Mouse (Mus musculus) embryonic facial prominence, embryonic 12.5 days (tissue): ENCODE data around the gene Gm3336. TPM values are rescaled to one million over a fixed set of nuclear protein-coding genes. Genes with fewer than 3 reads are reported as not detected.

Source experiments
- ATAC-seq: fragments of 200-750 bp; cut with Nextera tagmentation; 2 replicates; pipeline ENCODE4 v1.8.0; 2017; ENCODE audit not compliant: insufficient number of reproducible peaks, insufficient read depth, low FRiP score, low TSS enrichment
- H3K27ac ChIP-seq: fragments of 300-500 bp; sonication (generic); 2 replicates; pipeline ENCODE4 v1.5.1; 2016; ENCODE audit warnings: mild to moderate bottlenecking
- H3K27me3 ChIP-seq: fragments of 300-500 bp; sonication (generic); 2 replicates; pipeline ENCODE4 v1.6.1; 2016; ENCODE audit warnings: mild to moderate bottlenecking, moderate library complexity
- H3K36me3 ChIP-seq: fragments of 300-500 bp; sonication (generic); 2 replicates; pipeline ENCODE4 v1.6.1; 2016; ENCODE audit warnings: mild to moderate bottlenecking
- H3K4me1 ChIP-seq: fragments of 300-500 bp; sonication (generic); 2 replicates; pipeline ENCODE4 v1.6.1; 2016
- H3K4me2 ChIP-seq: fragments of 300-500 bp; sonication (generic); replicated peaks from 2 replicates; pipeline ENCODE4 v1.6.1; 2016; ENCODE audit warnings: mild to moderate bottlenecking, moderate library complexity
- H3K4me3 ChIP-seq: fragments of 300-500 bp; sonication (generic); 2 replicates; pipeline ENCODE4 v1.5.1; 2016; ENCODE audit warnings: mild to moderate bottlenecking
- H3K9ac ChIP-seq: fragments of 300-500 bp; sonication (generic); 2 replicates; pipeline ENCODE4 v1.6.1; 2016; ENCODE audit warnings: mild to moderate bottlenecking, moderate library complexity
- H3K9me3 ChIP-seq: fragments of 300-500 bp; sonication (generic); 2 replicates; pipeline ENCODE4 v1.6.1; 2016; ENCODE audit warnings: mild to moderate bottlenecking, moderate library complexity
- WGBS: fragments of 180-500 bp; shearing (Covaris S2); methylation state at CpG from one replicate; pipeline ENCODE4 v1.1.7; 2016; 5-methylcytosine and 5-hydroxymethylcytosine counted together
- polyA plus RNA-seq: library from polyadenylated mRNA; unstranded; fragments of >200 nt; fragmentation: Nextera tagmentation; extraction: Ambion mirVana; gene quantifications from 2 replicates; pipeline ENCODE4 v1.2.1, GENCODE M21; 2016

Gene Gm3336
- polyA plus RNA-seq: not detected in 2 replicates

DNA sequence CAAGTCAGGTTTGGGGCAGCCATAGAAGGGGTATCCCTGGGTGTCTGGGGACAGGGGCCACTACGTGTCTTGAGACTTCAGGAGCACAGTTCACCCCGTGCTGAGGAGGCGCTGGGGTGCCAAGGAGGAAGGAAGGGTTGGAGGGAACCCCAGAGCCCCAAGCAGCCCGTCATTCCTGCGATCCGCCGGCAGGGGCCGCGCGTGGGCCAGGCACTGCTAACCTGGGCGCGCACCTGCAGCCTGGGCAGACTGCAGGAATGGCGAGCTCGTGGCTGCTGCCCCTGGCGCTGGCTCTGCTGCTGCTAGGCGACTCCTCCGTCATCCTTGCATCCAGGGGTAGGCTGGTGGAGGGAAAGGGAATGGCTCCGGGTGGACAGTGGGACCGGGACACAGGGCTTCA is at the start of gene Gm3336:
Gene Gm3336, plus strand, starts transcription at position 247 of the 400 bp plus-strand sequence.
- Histone ChIP-seq H3K36me3 (no peaks in the 10 kb centered on the region), H3K4me3 (no peak within 1 kb of the TSS), H3K9me3 (no peaks in the 10 kb centered on the region), H3K27ac (no peak within 1 kb of the TSS), H3K27me3 (peaks cover 3% of the 10 kb centered on the region; the same call in 1 of the 2 replicates), H3K9ac (no peak within 1 kb of the TSS), H3K4me2 (no peak within 1 kb of the TSS), H3K4me1 (no peaks in the 10 kb centered on the region)
- no peak for ATAC-seq
- WGBS: 2% methylated on average over 19 of the region's 19 CpGs

DNA sequence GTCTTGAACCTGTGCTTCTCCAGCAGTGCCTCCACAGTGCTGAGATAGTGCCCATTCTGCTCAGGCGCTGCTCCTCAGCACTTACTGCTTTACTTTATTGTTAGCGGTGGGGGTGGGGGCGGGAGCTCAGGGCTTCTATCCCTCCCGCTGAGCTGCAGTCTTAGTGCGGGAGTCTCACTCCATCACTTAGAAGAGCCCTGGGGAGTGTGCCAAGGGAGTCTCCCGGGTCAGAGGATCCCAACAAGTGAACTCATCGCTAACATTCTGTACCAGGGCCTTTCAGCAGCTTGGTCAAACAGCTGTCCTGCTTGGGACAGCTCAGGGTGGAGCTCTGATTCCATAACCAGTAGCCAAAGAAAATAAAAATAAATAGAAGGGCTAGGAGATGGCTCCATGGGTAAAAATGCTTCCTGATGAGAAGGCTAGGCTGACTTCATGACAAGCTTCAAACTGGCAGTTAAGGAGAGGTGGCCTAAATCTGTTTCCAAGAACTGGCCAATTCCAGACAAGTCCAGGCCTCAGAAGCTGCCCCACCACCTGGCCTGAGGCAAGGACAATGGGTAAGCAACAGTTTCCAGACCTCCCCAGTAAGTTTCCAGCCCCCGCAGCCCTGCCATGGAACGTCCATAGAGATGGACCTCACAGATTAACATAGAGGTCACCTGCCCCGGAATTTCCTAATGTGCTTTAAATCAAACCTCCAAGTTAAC is 46.6 kb upstream of the Gm3336 start:
- Histone ChIP-seq H3K36me3 (no peaks in the 10 kb centered on the region; the same call in 1 of the 2 replicates), H3K9ac (no peak overlapping the region), H3K4me3 (no peak overlapping the region), H3K9me3 (no peaks in the 10 kb centered on the region), H3K27me3 (no peaks in the 10 kb centered on the region), H3K4me2 (no peak overlapping the region), H3K27ac (no peak overlapping the region), H3K4me1 (peaks cover 13% of the 10 kb centered on the region)
- 63% methylated on average over 10 of the region's 10 CpGs for WGBS
- ATAC-seq: no peak

GRCm38 (mm10) chr8:70672325-70673078 is 45.8 kb upstream of the Gm3336 start:
- H3K27me3 ChIP-seq: no peaks in the 10 kb centered on the region
- peaks cover 13% of the 10 kb centered on the region for H3K4me1 ChIP-seq
- H3K9me3 ChIP-seq: no peaks in the 10 kb centered on the region
- H3K27ac ChIP-seq: peak overlapping the region; percentile 68
- H3K9ac ChIP-seq: peak overlapping the region; percentile 25; the same call in 1 of the 2 replicates
- 43% methylated on average over 19 of the region's 19 CpGs for WGBS
- peak overlapping the region; percentile 62 for H3K4me3 ChIP-seq
- peak overlapping the region; percentile 41 for H3K4me2 ChIP-seq
- peaks cover 4% of the 10 kb centered on the region; the same call in 1 of the 2 replicates for H3K36me3 ChIP-seq
- ATAC-seq: no peak; the same call in 1 of the 2 replicates

- ATAC-seq: peak; percentile 92
- no peaks in the 10 kb centered on the region for H3K27me3 ChIP-seq
- peaks cover 13% of the 10 kb centered on the region for H3K4me1 ChIP-seq
- under 1% methylated on average over 60 of the region's 60 CpGs for WGBS
- peak within 1 kb of the TSS; percentile 70 for H3K9ac ChIP-seq
- H3K4me2 ChIP-seq: peak within 1 kb of the TSS; percentile 57
- no peaks in the 10 kb centered on the region for H3K9me3 ChIP-seq
- H3K27ac ChIP-seq: peak within 1 kb of the TSS; percentile 92
- peak within 1 kb of the TSS; percentile 62 for H3K4me3 ChIP-seq
- peaks cover 12% of the 10 kb centered on the region for H3K36me3 ChIP-seq
Observed at GRCm38 (mm10) chr8:70673079-70673856, 45.1 kb upstream of the Gm3336 start, which contains the start of gene Lsm4. Gene Lsm4 (plus strand): TSS chr8:70673248.

GRCm38 (mm10) chr8:70674109-70674508 is 44.2 kb upstream of the Gm3336 start:
- peak overlapping the region; percentile 70 for H3K9ac ChIP-seq
- peak overlapping the region; percentile 57 for H3K4me2 ChIP-seq
- H3K9me3 ChIP-seq: no peaks in the 10 kb centered on the region
- peaks cover 20% of the 10 kb centered on the region for H3K36me3 ChIP-seq
- H3K4me3 ChIP-seq: peak overlapping the region; percentile 62
- peak overlapping the region; percentile 92 for H3K27ac ChIP-seq
- 88% methylated on average over 3 of the region's 3 CpGs for WGBS
- H3K27me3 ChIP-seq: no peaks in the 10 kb centered on the region
- 0 out of 2 replicates have a peak, but pooled peaks have one; percentile 16 for ATAC-seq
- H3K4me1 ChIP-seq: peaks cover 13% of the 10 kb centered on the region

GRCm38 (mm10) chr8:70674716-70675115 is 43.6 kb upstream of the Gm3336 start:
- no peaks in the 10 kb centered on the region for H3K9me3 ChIP-seq
- H3K27me3 ChIP-seq: no peaks in the 10 kb centered on the region
- peaks cover 26% of the 10 kb centered on the region for H3K36me3 ChIP-seq
- whole genome bisulfite sequencing: 54% methylated on average over 4 of the region's 4 CpGs
- peak overlapping the region; percentile 57; the same call in 1 of the 2 replicates for H3K4me2 ChIP-seq
- H3K4me3 ChIP-seq: peak overlapping the region; percentile 62; the same call in 1 of the 2 replicates
- no peak for ATAC-seq
- H3K27ac ChIP-seq: peak overlapping the region; percentile 92
- peaks cover 13% of the 10 kb centered on the region for H3K4me1 ChIP-seq
- no peak overlapping the region for H3K9ac ChIP-seq

DNA sequence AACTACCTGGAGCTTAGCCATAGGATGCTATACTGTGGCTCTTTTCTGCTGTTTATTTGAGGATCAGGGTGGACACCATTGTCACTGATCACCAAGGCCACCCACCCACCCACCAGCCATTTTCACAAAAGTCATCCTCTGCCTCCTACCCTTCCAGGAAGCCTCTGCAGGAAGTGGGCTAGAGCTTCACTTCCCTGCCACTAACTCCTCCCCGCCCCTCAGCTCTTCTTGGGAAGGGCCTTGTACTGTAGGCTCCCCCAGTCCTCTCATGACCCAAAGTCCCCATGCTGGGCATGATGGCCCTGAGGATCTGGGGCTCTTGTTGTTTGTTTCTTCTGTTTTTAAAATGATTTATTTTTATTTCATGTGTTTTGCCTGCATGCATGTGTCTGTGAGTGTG is 43.0 kb upstream of the Gm3336 start:
- Histone ChIP-seq H3K4me2 (no peak overlapping the region), H3K36me3 (peaks cover 32% of the 10 kb centered on the region), H3K27me3 (no peaks in the 10 kb centered on the region), H3K4me1 (peaks cover 13% of the 10 kb centered on the region), H3K9ac (no peak overlapping the region), H3K27ac (no peak overlapping the region), H3K9me3 (no peaks in the 10 kb centered on the region), H3K4me3 (no peak overlapping the region)
- ATAC-seq: no peak
- 88% methylated on average over 1 of the region's 1 CpGs for WGBS

GRCm38 (mm10) chr8:70677451-70678080 is 40.8 kb upstream of the Gm3336 start:
- no peaks in the 10 kb centered on the region for H3K27me3 ChIP-seq
- no peak overlapping the region for H3K4me2 ChIP-seq
- H3K9me3 ChIP-seq: no peaks in the 10 kb centered on the region
- H3K4me3 ChIP-seq: no peak overlapping the region
- no peak for ATAC-seq
- H3K36me3 ChIP-seq: peaks cover 34% of the 10 kb centered on the region
- H3K9ac ChIP-seq: no peak overlapping the region
- H3K27ac ChIP-seq: no peak overlapping the region
- peaks cover 20% of the 10 kb centered on the region for H3K4me1 ChIP-seq
- WGBS: 95% methylated on average over 15 of the region's 15 CpGs

DNA sequence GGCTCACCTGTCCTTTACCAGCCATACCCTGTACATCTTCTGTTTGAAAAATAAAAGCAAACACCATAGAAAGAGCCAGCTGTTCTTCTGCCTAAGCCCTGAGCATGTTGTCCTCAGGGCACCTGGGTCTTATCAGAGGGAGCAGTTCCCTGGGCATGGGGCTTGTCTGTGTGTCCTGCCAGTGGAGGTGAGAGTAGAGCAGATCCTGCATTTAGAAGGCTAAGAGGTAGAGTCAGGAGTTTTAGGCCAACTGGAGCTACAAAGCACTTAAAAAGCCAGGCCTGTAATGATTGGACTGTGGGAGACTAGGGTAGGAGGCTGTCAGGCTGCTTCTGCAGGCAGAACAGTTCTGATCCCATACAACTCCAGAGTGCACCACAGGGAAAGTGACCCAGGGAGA is 39.7 kb upstream of the Gm3336 start:
- Histone ChIP-seq H3K27me3 (no peaks in the 10 kb centered on the region), H3K36me3 (peaks cover 34% of the 10 kb centered on the region), H3K4me2 (no peak overlapping the region)

DNA sequence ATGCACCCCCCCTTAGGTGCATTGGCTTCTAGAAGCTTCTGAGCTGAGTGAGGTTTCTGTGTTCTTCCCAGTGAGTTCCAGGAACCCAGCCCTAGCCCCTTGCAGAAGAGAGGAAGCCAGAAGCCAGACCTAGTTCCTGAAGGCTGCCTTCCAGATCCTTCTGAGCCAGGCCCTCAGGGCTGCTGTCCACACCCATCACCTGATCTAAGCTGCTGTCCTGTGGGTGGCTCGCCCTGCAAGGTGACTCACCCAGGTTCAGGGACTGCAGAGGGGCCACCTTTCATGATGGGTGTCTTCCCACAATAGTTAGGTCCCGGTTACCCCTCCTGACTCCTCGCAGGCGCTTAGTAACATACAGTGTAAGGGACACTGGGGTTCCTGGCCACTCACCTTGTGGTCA is 38.9 kb upstream of the Gm3336 start:
- no peak overlapping the region for H3K9ac ChIP-seq
- no peak overlapping the region for H3K27ac ChIP-seq
- no peaks in the 10 kb centered on the region for H3K27me3 ChIP-seq
- no peaks in the 10 kb centered on the region for H3K9me3 ChIP-seq
- WGBS: 88% methylated on average over 4 of the region's 4 CpGs
- H3K4me1 ChIP-seq: peaks cover 16% of the 10 kb centered on the region
- H3K36me3 ChIP-seq: peaks cover 34% of the 10 kb centered on the region
- H3K4me2 ChIP-seq: no peak overlapping the region
- H3K4me3 ChIP-seq: no peak overlapping the region
- no peak for ATAC-seq

More for the DNA sequence above, 39.7 kb upstream of the Gm3336 start:
- no peak overlapping the region for H3K27ac ChIP-seq
- no peaks in the 10 kb centered on the region for H3K9me3 ChIP-seq
- no peak overlapping the region for H3K9ac ChIP-seq
- no peak overlapping the region for H3K4me3 ChIP-seq
- peaks cover 22% of the 10 kb centered on the region for H3K4me1 ChIP-seq
- ATAC-seq: no peak

GRCm38 (mm10) chr8:70680039-70680438 is 38.3 kb upstream of the Gm3336 start:
- Histone ChIP-seq H3K4me3 (no peak overlapping the region), H3K4me1 (peaks cover 12% of the 10 kb centered on the region), H3K9ac (no peak overlapping the region), H3K9me3 (no peaks in the 10 kb centered on the region), H3K4me2 (no peak overlapping the region), H3K36me3 (peaks cover 34% of the 10 kb centered on the region), H3K27me3 (no peaks in the 10 kb centered on the region), H3K27ac (no peak overlapping the region)
- no peak for ATAC-seq
- 85% methylated on average over 3 of the region's 3 CpGs for WGBS
